Mouse (Mus musculus) CH12.LX (cell line): ENCODE measurements at regions not wholly inside any gene's neighbourhood (a gene's known extent, or its start where the extent isn't known, plus 50 kb on each side); places are given as distances from the start of the nearest gene placed in this dataset.

Experiments
- DNase-seq: peaks from one replicate; pipeline ENCODE4 v3.0.0-alpha.2; 2013; ENCODE audit errors: extremely low read depth
- H3K27ac ChIP-seq: 2 replicates; pipeline ENCODE4 v1.5.1; 2012; ENCODE audit warnings: low read depth, mild to moderate bottlenecking, control low read depth, moderate library complexity; ENCODE audit not compliant: insufficient read depth
- H3K27me3 ChIP-seq: replicated peaks from 2 replicates; pipeline ENCODE3; 2012; ENCODE audit warnings: inconsistent platforms
- H3K36me3 ChIP-seq, 2 experiments: replicated peaks in 1 of 2; 2 replicates each; pipeline versions ENCODE3 to v1.6.1; 2012; ENCODE audit warnings: inconsistent platforms in 1 of 2, low read length in 1 of 2, mild to moderate bottlenecking in 1 of 2, mixed read lengths in 1 of 2, moderate library complexity in 1 of 2; ENCODE audit not compliant: control insufficient read depth in 1 of 2, insufficient read depth in 1 of 2
- H3K4me1 ChIP-seq, 2 experiments: 2 replicates each; pipeline ENCODE4 v1.6.1; 2012; ENCODE audit warnings: inconsistent platforms in 1 of 2, moderate library complexity in 1 of 2; ENCODE audit not compliant: insufficient read depth in 2 of 2, control insufficient read depth in 1 of 2
- H3K4me2 ChIP-seq: 2 replicates; pipeline ENCODE4 v1.6.1; 2012; ENCODE audit warnings: low read depth, mild to moderate bottlenecking, control low read depth; ENCODE audit not compliant: poor library complexity, insufficient read depth, severe bottlenecking
- H3K4me3 ChIP-seq, 3 experiments: fragments of 150-350 bp in 1 of 3; sonication (generic) in 1 of 3; replicated peaks in 1 of 3; 2 replicates each; pipeline versions ENCODE3 to v1.5.1; 2011 to 2012; ENCODE audit warnings: low read depth in 2 of 3, low read length in 2 of 3, mild to moderate bottlenecking in 2 of 3, moderate library complexity in 2 of 3, control low read depth in 1 of 3, improper control_type of control experiment in 1 of 3, inconsistent platforms in 1 of 3, mixed read lengths in 1 of 3; ENCODE audit not compliant: poor library complexity in 1 of 3
- H3K79me2 ChIP-seq: replicated peaks from 2 replicates; pipeline ENCODE4 v1.6.1; 2012; ENCODE audit warnings: mild to moderate bottlenecking, moderate library complexity; ENCODE audit not compliant: control insufficient read depth, poor library complexity, insufficient read depth, severe bottlenecking; ENCODE audit errors: extremely low read depth
- H3K9ac ChIP-seq: 2 replicates; pipeline ENCODE4 v1.6.1; 2012; ENCODE audit warnings: low read depth, mild to moderate bottlenecking, control low read depth, moderate library complexity; ENCODE audit not compliant: insufficient read depth
- H3K9me3 ChIP-seq: replicated peaks from 2 replicates; pipeline ENCODE3; 2012; ENCODE audit warnings: low read length, inconsistent platforms, mixed read lengths
- CHD1 ChIP-seq: IDR thresholded peaks from 2 replicates; pipeline ENCODE4 v1.6.1; 2012; ENCODE audit warnings: low read depth, low read length, improper control_type of control experiment, inconsistent platforms
- GABPA ChIP-seq: IDR thresholded peaks from 2 replicates; pipeline ENCODE4 v1.6.1; 2012; ENCODE audit warnings: low read depth, low read length, improper control_type of control experiment, inconsistent platforms; ENCODE audit not compliant: insufficient replicate concordance
- IRF4 ChIP-seq: IDR thresholded peaks from 2 replicates; pipeline ENCODE4 v1.6.1; 2014; ENCODE audit warnings: low read depth, mild to moderate bottlenecking, inconsistent platforms, low read length, improper control_type of control experiment
- JUN ChIP-seq: IDR thresholded peaks from 2 replicates; pipeline ENCODE4 v1.6.1; 2011; ENCODE audit warnings: low read depth, mild to moderate bottlenecking, low read length, improper control_type of control experiment, moderate library complexity; ENCODE audit not compliant: insufficient read depth
- MAX ChIP-seq: IDR thresholded peaks from 2 replicates; pipeline ENCODE4 v1.6.1; 2011; ENCODE audit warnings: low read length, improper control_type of control experiment
- MAZ ChIP-seq: IDR thresholded peaks from 2 replicates; pipeline ENCODE4 v1.6.1; 2012; ENCODE audit warnings: low read depth, mild to moderate bottlenecking, inconsistent platforms, low read length, improper control_type of control experiment, moderate library complexity
- MXI1 ChIP-seq: IDR thresholded peaks from 2 replicates; pipeline ENCODE4 v1.6.1; 2011; ENCODE audit warnings: mild to moderate bottlenecking, low read depth, low read length, improper control_type of control experiment
- MYC ChIP-seq: IDR thresholded peaks from 2 replicates; pipeline ENCODE4 v1.6.1; 2011; ENCODE audit warnings: low read depth, mild to moderate bottlenecking, improper control_type of control experiment, low read length
- NRF1 ChIP-seq: IDR thresholded peaks from 2 replicates; pipeline ENCODE4 v1.6.1; 2014; ENCODE audit warnings: low read depth, mild to moderate bottlenecking, inconsistent platforms, low read length, improper control_type of control experiment, moderate library complexity
- PAX5 ChIP-seq: IDR thresholded peaks from 2 replicates; pipeline ENCODE4 v1.6.1; 2012; ENCODE audit warnings: low read length, inconsistent platforms, mixed read lengths
- POLR2A ChIP-seq: IDR thresholded peaks from 2 replicates; pipeline ENCODE4 v1.6.1; 2011; ENCODE audit warnings: low read depth, mild to moderate bottlenecking, improper control_type of control experiment, low read length
- RAD21 ChIP-seq: IDR thresholded peaks from 2 replicates; pipeline ENCODE4 v1.6.1; 2011; ENCODE audit warnings: low read depth, mild to moderate bottlenecking, low read length, improper control_type of control experiment, moderate library complexity
- SMC3 ChIP-seq: IDR thresholded peaks from 2 replicates; pipeline ENCODE4 v1.6.1; 2011; ENCODE audit warnings: low read depth, low read length, improper control_type of control experiment
- ZKSCAN1 ChIP-seq: IDR thresholded peaks from 2 replicates; pipeline ENCODE4 v1.6.1; 2012; ENCODE audit warnings: low read depth, inconsistent platforms, low read length, improper control_type of control experiment, borderline replicate concordance
- ZNF384 ChIP-seq: IDR thresholded peaks from 2 replicates; pipeline ENCODE4 v1.6.1; 2012; ENCODE audit warnings: low read depth, low read length, improper control_type of control experiment, inconsistent platforms
- dilution Hi-C: fragments of 300-500 bp; cut with MboI; formaldehyde crosslinking; loops from 2 replicates; pipeline ENCODE4 v1.14.3; 2020; ENCODE audit warnings: low sequenced_read_pairs; ENCODE audit not compliant: extremely low pct_unique_long_range_greater_than_20kb, extremely low pct_ligation_motif_present
- in situ Hi-C: fragments of 300-500 bp; cut with MboI; formaldehyde crosslinking; loops from 3 replicates; pipeline ENCODE4 v1.14.3; 2019; ENCODE audit warnings: low sequenced_read_pairs, low pct_ligation_motif_present, low pct_unique_long_range_greater_than_20kb, mixed read lengths

- H3K4me2 ChIP-seq: no peak overlapping the region
- in situ Hi-C loops: no loop called here
Observed at GRCm38 (mm10) chr12:70719255-70719654, 106.1 kb upstream of the Frmd6 start.

GRCm38 (mm10) chr12:70720178-70720894 lies 105.0 kb upstream of the Frmd6 start:
- H3K4me1 ChIP-seq: no peaks in the 10 kb centered on the region
- H3K79me2 ChIP-seq: no peaks in the 10 kb centered on the region
- no peak overlapping the region for H3K27ac ChIP-seq
- no peaks in the 10 kb centered on the region for H3K27me3 ChIP-seq
- no peak overlapping the region for H3K4me3 ChIP-seq
- H3K9ac ChIP-seq: no peak overlapping the region
- TF ChIP-seq POLR2A (no peak), SMC3 (no peak), ZKSCAN1 (no peak), MYC (no peak), RAD21 (no peak), IRF4 (no peak), GABPA (no peak), MAX (no peak), CHD1 (no peak), JUN (no peak)
- no peak overlapping the region for H3K4me2 ChIP-seq
- dilution Hi-C loops: no loop called here
- no peaks in the 10 kb centered on the region for H3K36me3 ChIP-seq
- no peak for DNase-seq
- H3K9me3 ChIP-seq: peaks cover 3% of the 10 kb centered on the region
- in situ Hi-C loops: no loop called here

More at GRCm38 (mm10) chr12:70719255-70719654, 106.1 kb upstream of the Frmd6 start:
- dilution Hi-C loops: no loop called here
- Histone ChIP-seq H3K79me2 (no peaks in the 10 kb centered on the region), H3K36me3 (no peaks in the 10 kb centered on the region), H3K9me3 (peaks cover 3% of the 10 kb centered on the region), H3K4me1 (no peaks in the 10 kb centered on the region), H3K9ac (no peak overlapping the region), H3K4me3 (no peak overlapping the region), H3K27me3 (no peaks in the 10 kb centered on the region), H3K27ac (no peak overlapping the region)
- DNase-seq: no peak
- TF ChIP-seq MXI1: no peak
- no peak for TF ChIP-seq RAD21
- no peak for TF ChIP-seq PAX5
- no peak for TF ChIP-seq MAZ
- TF ChIP-seq NRF1: no peak
- TF ChIP-seq ZNF384: no peak
